Mouse (Mus musculus): ENCODE results near the gene 1700016K19Rik.

1700016K19Rik gene

GRCm38 (mm10) chr11:75999440-76000155 lies at the start of gene 1700016K19Rik:
Gene 1700016K19Rik (plus strand): TSS chr11:75999912.
- DNase-seq (ENCODE audit: low read depth): peak; percentile 61

GRCm38 (mm10) chr11:75950459-75950858 lies 49.3 kb upstream of the 1700016K19Rik start:
- DNase-seq (ENCODE audit: low read depth): no peak

- no peak for DNase-seq (ENCODE audit: low read depth)
These were observed 47.8 kb upstream of the 1700016K19Rik start for GRCm38 (mm10) chr11:75951895-75952294.

- DNase-seq (ENCODE audit: low read depth): no peak
These were observed 44.8 kb upstream of the 1700016K19Rik start for GRCm38 (mm10) chr11:75954896-75955295.

- no peak for DNase-seq (ENCODE audit: low read depth)
These were observed 43.1 kb upstream of the 1700016K19Rik start for GRCm38 (mm10) chr11:75956651-75957050.

GRCm38 (mm10) chr11:75957124-75957832 lies 42.4 kb upstream of the 1700016K19Rik start:
- no peak for DNase-seq (ENCODE audit: low read depth)

- no peak for DNase-seq (ENCODE audit: low read depth)
These were observed 37.9 kb upstream of the 1700016K19Rik start for GRCm38 (mm10) chr11:75961782-75962181.

- DNase-seq (ENCODE audit: low read depth): no peak
These were observed 35.8 kb upstream of the 1700016K19Rik start for GRCm38 (mm10) chr11:75963730-75964475.

- DNase-seq (ENCODE audit: low read depth): no peak
These were observed 35.3 kb upstream of the 1700016K19Rik start for GRCm38 (mm10) chr11:75964476-75964730.

GRCm38 (mm10) chr11:75965674-75966400 lies 33.9 kb upstream of the 1700016K19Rik start:
- no peak for DNase-seq (ENCODE audit: low read depth)

- peak; percentile 53 for DNase-seq (ENCODE audit: low read depth)
These were observed 33.0 kb upstream of the 1700016K19Rik start for GRCm38 (mm10) chr11:75966401-75967372.

GRCm38 (mm10) chr11:75968761-75969160 lies 31.0 kb upstream of the 1700016K19Rik start:
- DNase-seq (ENCODE audit: low read depth): no peak

GRCm38 (mm10) chr11:75970629-75971028 lies 29.1 kb upstream of the 1700016K19Rik start:
- DNase-seq (ENCODE audit: low read depth): no peak

- no peak for DNase-seq (ENCODE audit: low read depth)
These were observed 27.5 kb upstream of the 1700016K19Rik start for GRCm38 (mm10) chr11:75972188-75972587.

GRCm38 (mm10) chr11:75972916-75973567 lies 26.7 kb upstream of the 1700016K19Rik start:
- no peak for DNase-seq (ENCODE audit: low read depth)

- DNase-seq (ENCODE audit: low read depth): no peak
These were observed 25.7 kb upstream of the 1700016K19Rik start for GRCm38 (mm10) chr11:75973988-75974387.

- peak; percentile 40 for DNase-seq (ENCODE audit: low read depth)
These were observed 23.0 kb upstream of the 1700016K19Rik start for GRCm38 (mm10) chr11:75976748-75977147.

GRCm38 (mm10) chr11:75978051-75978450 lies 21.7 kb upstream of the 1700016K19Rik start:
- DNase-seq (ENCODE audit: low read depth): no peak

- no peak for DNase-seq (ENCODE audit: low read depth)
These were observed 19.3 kb upstream of the 1700016K19Rik start for GRCm38 (mm10) chr11:75980413-75980812.

GRCm38 (mm10) chr11:75983194-75983593 lies 16.5 kb upstream of the 1700016K19Rik start:
- no peak for DNase-seq (ENCODE audit: low read depth)

Measured in c-Kit-positive CD71-negative TER-119-negative erythroid progenitor cells, embryonic 14.5 days (primary cell).